Mouse (Mus musculus) liver, embryonic 14.5 days (tissue): Measurements from ENCODE around the gene Tns3.

Experiments used
- CTCF ChIP-seq: IDR thresholded peaks from 2 replicates; pipeline ENCODE4 v1.5.1; 2016; ENCODE audit warnings: antibody characterized with exemption, low read depth, control low read depth
- EP300 ChIP-seq: IDR thresholded peaks from 2 replicates; pipeline ENCODE4 v1.6.1; 2016; ENCODE audit warnings: antibody characterized with exemption, low read depth

DNA sequence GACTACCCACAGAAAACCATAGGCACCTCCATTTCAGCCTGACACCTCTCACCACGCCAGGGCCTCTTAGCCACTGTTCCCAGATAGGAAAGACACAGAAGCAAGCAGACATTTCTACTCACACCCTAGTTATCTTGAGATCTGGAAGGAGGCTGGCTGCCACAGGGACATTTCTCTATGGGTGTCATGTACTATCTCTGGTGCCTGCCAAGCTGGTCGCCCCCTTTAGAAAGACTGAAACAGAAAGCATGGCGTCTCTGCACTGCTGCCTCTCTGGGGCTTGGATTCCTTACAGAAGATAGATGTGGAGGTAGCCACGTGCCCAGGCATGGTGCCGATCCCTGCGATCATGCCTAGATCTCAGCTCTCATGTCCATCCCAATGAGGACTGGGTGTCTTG lies 182.8 kb downstream of the Tns3 start:
- TF ChIP-seq CTCF (no peak), EP300 (no peak)
